Mouse (Mus musculus): ENCODE results near the gene Gjb5. TPM values are rescaled to one million over a fixed set of nuclear protein-coding genes. Genes with fewer than 3 reads are reported as not detected.
A peak's percentile ranks its signal among the peaks of the same experiment; 100 is the strongest.

Gjb5 gene
- polyA plus RNA-seq, 1 experiment from 2014 or later = 0.73 TPM

DNA sequence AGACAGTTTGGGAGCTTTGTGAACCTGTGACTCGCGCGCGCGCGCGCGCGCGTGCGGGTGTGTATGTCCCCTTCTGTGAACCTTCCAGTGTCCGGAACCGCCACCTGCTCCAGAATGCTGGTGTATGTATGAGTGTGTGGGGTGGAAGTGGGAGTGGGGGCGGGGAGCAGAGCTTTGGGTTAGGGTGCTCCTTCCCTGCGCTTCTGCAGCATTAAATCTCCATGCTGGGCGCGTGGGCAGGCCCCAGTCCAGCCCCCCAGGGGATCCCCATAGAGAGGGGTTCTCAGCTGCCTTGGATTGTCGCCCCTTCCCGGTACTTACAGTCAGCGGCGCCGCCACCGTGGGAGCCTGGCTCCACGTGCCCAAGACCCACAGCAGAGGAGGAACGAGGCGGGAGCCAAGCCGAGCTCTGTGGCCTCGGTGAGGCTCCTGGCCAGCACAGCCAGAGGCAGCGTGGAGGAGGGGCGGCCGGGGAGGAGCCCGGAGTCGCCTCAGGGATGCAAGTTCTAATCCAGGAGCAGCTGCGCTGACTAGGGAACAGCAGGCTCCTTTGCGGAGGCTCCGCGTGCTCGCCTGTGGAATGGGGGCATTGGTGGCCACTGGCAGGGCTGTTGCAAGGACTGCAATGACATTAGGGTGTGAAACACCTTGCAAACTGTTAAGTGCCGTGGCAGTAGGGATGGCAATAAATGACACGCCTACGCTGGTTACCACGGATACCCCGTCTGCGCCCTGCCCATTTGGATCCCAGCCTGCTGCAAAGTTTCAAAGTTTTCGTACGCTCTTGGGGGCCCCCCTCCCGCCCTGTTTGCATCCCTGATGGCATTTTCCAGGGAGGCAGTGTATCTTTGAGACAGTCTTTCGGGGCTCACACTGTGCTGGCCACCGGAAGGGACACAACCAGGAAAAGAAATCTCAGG is 27.5 kb downstream of the Gjb5 start, which contains the start of gene Gjb3:
Gene Gjb3 (minus strand): TSS at position 664 of the 920 bp plus-strand sequence.
- H3K4me1 ChIP-seq (ENCODE audit: control insufficient read depth, insufficient read depth, low read length) = peaks cover 11% of the 10 kb centered on the region
- WGBS = 2% methylated on average over 49 of the region's 49 CpGs
- no peaks in the 10 kb centered on the region for H3K36me3 ChIP-seq (ENCODE audit: control insufficient read depth, insufficient read depth, low read length)
- H3K4me3 ChIP-seq (ENCODE audit: low read length) = peak within 1 kb of the TSS; percentile 38
- peak within 1 kb of the TSS; percentile 58 for H3K4me2 ChIP-seq (ENCODE audit: low read depth, low read length)
- H3K27ac ChIP-seq (ENCODE audit: low read length) = no peak within 1 kb of the TSS
- H3K9ac ChIP-seq (ENCODE audit: low read depth, low read length) = peak within 1 kb of the TSS; percentile 46
- H3K27me3 ChIP-seq (replicated peaks; ENCODE audit: control insufficient read depth, insufficient read depth, low read length) = peaks cover 28% of the 10 kb centered on the region
- H3K9me3 ChIP-seq (ENCODE audit: control insufficient read depth, low read length) = no peaks in the 10 kb centered on the region
- ATAC-seq = peak; percentile 38

DNA sequence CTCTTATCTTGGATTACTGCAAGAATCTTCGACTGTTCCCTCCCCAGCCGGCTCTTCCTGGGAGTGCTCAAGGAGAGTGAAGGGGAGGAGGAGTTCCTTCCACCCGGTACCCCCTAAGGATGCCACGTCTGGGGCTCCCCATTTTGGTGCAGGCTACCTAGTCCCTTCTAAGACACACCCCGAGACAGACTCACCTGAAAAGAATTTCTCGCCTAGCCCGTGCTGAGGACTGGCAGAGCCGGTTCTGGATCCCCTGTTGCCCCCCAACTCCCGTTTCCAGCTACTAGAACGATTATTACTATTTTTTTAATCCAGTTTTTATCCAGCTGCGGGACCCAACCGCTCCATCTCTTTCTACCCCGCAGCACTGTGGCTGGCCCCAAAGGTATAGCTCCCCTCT is 28.2 kb downstream of the Gjb5 start:
- Histone ChIP-seq H3K4me1 (ENCODE audit: control insufficient read depth, insufficient read depth, low read length) (peaks cover 11% of the 10 kb centered on the region), H3K36me3 (ENCODE audit: control insufficient read depth, insufficient read depth, low read length) (no peaks in the 10 kb centered on the region), H3K9me3 (ENCODE audit: control insufficient read depth, low read length) (no peaks in the 10 kb centered on the region), H3K27ac (ENCODE audit: low read length) (no peak overlapping the region), H3K27me3 (replicated peaks; ENCODE audit: control insufficient read depth, insufficient read depth, low read length) (peaks cover 28% of the 10 kb centered on the region), H3K4me2 (ENCODE audit: low read depth, low read length) (peak overlapping the region; percentile 58), H3K9ac (ENCODE audit: low read depth, low read length) (peak overlapping the region; percentile 46; the same call in 1 of the 2 replicates), H3K4me3 (ENCODE audit: low read length) (peak overlapping the region; percentile 38)
- peak; percentile 23 for ATAC-seq
- under 1% methylated on average over 13 of the region's 13 CpGs for WGBS

DNA sequence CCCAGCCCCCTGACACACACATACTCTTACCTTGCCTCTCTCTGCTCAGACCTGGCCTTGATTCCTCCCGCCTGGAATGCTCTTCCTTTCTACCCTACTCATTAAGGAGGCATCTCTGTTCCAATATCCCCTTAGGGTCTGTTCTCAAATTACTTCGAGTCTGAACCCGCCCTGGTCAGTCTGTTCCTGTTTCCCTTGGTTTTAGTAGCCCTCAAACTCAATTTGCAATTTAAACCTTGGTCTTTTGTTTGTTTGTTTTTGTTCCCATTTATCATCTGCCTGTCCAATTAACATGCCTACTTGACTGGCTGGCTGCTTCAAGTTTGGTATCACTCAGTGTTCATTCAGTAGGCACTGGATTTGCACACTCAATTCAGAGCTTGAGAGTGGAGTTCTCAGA is 28.9 kb downstream of the Gjb5 start:
- Histone ChIP-seq H3K27ac (ENCODE audit: low read length) (no peak overlapping the region), H3K4me3 (ENCODE audit: low read length) (no peak overlapping the region), H3K4me1 (ENCODE audit: control insufficient read depth, insufficient read depth, low read length) (peaks cover 11% of the 10 kb centered on the region), H3K36me3 (ENCODE audit: control insufficient read depth, insufficient read depth, low read length) (no peaks in the 10 kb centered on the region), H3K9ac (ENCODE audit: low read depth, low read length) (no peak overlapping the region), H3K9me3 (ENCODE audit: control insufficient read depth, low read length) (no peaks in the 10 kb centered on the region), H3K27me3 (replicated peaks; ENCODE audit: control insufficient read depth, insufficient read depth, low read length) (peaks cover 28% of the 10 kb centered on the region), H3K4me2 (ENCODE audit: low read depth, low read length) (0 out of 2 replicates have a peak overlapping the region, but pooled peaks have one; percentile 7)
- no peak for ATAC-seq
- WGBS = 23% methylated on average over 3 of the region's 3 CpGs

DNA sequence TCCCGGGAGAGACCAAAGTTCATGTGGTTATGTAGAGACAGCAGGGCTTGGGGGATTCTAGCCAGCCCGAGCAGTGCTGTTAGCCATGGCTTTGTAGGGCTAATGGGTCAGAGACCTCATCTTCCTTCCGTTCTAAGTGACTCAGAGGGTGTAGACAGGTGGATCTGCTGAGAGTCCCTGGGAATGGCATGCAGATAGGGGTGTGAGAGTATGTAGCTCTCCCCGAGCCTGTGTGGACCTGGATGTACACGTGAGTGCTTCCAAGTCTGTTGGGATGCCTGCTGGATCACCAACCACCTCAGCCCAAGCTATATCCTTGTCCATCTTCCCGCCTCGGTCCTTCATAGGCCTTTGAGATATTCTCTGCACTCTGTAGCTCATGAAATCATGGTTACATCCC is 29.6 kb downstream of the Gjb5 start:
- Histone ChIP-seq H3K27me3 (replicated peaks; ENCODE audit: control insufficient read depth, insufficient read depth, low read length) (peaks cover 28% of the 10 kb centered on the region), H3K4me3 (ENCODE audit: low read length) (no peak overlapping the region), H3K27ac (ENCODE audit: low read length) (no peak overlapping the region), H3K9me3 (ENCODE audit: control insufficient read depth, low read length) (no peaks in the 10 kb centered on the region), H3K36me3 (ENCODE audit: control insufficient read depth, insufficient read depth, low read length) (no peaks in the 10 kb centered on the region), H3K4me1 (ENCODE audit: control insufficient read depth, insufficient read depth, low read length) (peaks cover 11% of the 10 kb centered on the region), H3K4me2 (ENCODE audit: low read depth, low read length) (no peak overlapping the region), H3K9ac (ENCODE audit: low read depth, low read length) (no peak overlapping the region)
- no peak for ATAC-seq
- WGBS = 65% methylated on average over 7 of the region's 7 CpGs

- Histone ChIP-seq H3K4me1 (ENCODE audit: control insufficient read depth, insufficient read depth, low read length) (peaks cover 11% of the 10 kb centered on the region), H3K9me3 (ENCODE audit: control insufficient read depth, low read length) (no peaks in the 10 kb centered on the region), H3K36me3 (ENCODE audit: control insufficient read depth, insufficient read depth, low read length) (no peaks in the 10 kb centered on the region), H3K9ac (ENCODE audit: low read depth, low read length) (no peak overlapping the region), H3K27ac (ENCODE audit: low read length) (peak overlapping the region; percentile 14; the same call in 1 of the 2 replicates), H3K4me3 (ENCODE audit: low read length) (no peak overlapping the region), H3K27me3 (replicated peaks; ENCODE audit: control insufficient read depth, insufficient read depth, low read length) (peaks cover 28% of the 10 kb centered on the region), H3K4me2 (ENCODE audit: low read depth, low read length) (no peak overlapping the region)
- 65% methylated on average over 6 of the region's 6 CpGs for WGBS
- ATAC-seq = no peak
Observed at GRCm38 (mm10) chr4:127327749-127328148, 30.2 kb downstream of the Gjb5 start.

DNA sequence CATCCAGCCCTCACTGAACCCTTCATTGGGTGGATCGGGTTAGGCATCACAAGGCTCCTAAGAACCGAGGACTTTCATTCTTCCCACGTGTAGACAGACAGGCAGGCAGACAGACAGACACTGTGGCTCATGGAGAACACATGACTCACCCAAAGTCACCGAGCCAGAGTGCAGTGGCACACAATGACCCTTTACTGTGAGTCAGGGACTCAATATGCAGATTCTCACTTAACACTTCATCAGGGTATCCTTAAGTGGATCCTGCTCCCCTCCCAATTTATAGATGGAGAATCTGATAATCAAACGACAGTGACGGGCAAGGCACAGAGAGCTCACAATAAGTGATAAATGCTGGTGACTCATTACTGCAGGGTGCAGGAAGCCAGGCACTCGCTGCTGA is 30.7 kb downstream of the Gjb5 start:
- H3K9ac ChIP-seq (ENCODE audit: low read depth, low read length) = no peak overlapping the region
- H3K36me3 ChIP-seq (ENCODE audit: control insufficient read depth, insufficient read depth, low read length) = no peaks in the 10 kb centered on the region
- H3K4me3 ChIP-seq (ENCODE audit: low read length) = no peak overlapping the region
- H3K27ac ChIP-seq (ENCODE audit: low read length) = peak overlapping the region; percentile 14; the same call in 1 of the 2 replicates
- H3K9me3 ChIP-seq (ENCODE audit: control insufficient read depth, low read length) = no peaks in the 10 kb centered on the region
- H3K27me3 ChIP-seq (replicated peaks; ENCODE audit: control insufficient read depth, insufficient read depth, low read length) = peaks cover 28% of the 10 kb centered on the region
- WGBS = 33% methylated on average over 7 of the region's 7 CpGs
- H3K4me2 ChIP-seq (ENCODE audit: low read depth, low read length) = no peak overlapping the region
- peak; percentile 45 for ATAC-seq
- H3K4me1 ChIP-seq (ENCODE audit: control insufficient read depth, insufficient read depth, low read length) = peaks cover 11% of the 10 kb centered on the region

GRCm38 (mm10) chr4:127325276-127325675 is 32.7 kb downstream of the Gjb5 start:
- no peak for ATAC-seq
- no peak overlapping the region for H3K27ac ChIP-seq (ENCODE audit: low read length)
- peaks cover 12% of the 10 kb centered on the region for H3K27me3 ChIP-seq (replicated peaks; ENCODE audit: control insufficient read depth, insufficient read depth, low read length)
- WGBS = 81% methylated on average over 5 of the region's 5 CpGs
- H3K9ac ChIP-seq (ENCODE audit: low read depth, low read length) = no peak overlapping the region
- H3K36me3 ChIP-seq (ENCODE audit: control insufficient read depth, insufficient read depth, low read length) = no peaks in the 10 kb centered on the region
- no peak overlapping the region for H3K4me2 ChIP-seq (ENCODE audit: low read depth, low read length)
- peaks cover 8% of the 10 kb centered on the region for H3K4me1 ChIP-seq (ENCODE audit: control insufficient read depth, insufficient read depth, low read length)
- H3K9me3 ChIP-seq (ENCODE audit: control insufficient read depth, low read length) = no peaks in the 10 kb centered on the region
- no peak overlapping the region for H3K4me3 ChIP-seq (ENCODE audit: low read length)

GRCm38 (mm10) chr4:127324759-127325158 is 33.2 kb downstream of the Gjb5 start:
- no peaks in the 10 kb centered on the region for H3K36me3 ChIP-seq (ENCODE audit: control insufficient read depth, insufficient read depth, low read length)
- H3K4me3 ChIP-seq (ENCODE audit: low read length) = no peak overlapping the region
- H3K4me1 ChIP-seq (ENCODE audit: control insufficient read depth, insufficient read depth, low read length) = peaks cover 4% of the 10 kb centered on the region; the same call in 1 of the 2 replicates
- peak; percentile 34 for ATAC-seq
- no peak overlapping the region for H3K9ac ChIP-seq (ENCODE audit: low read depth, low read length)
- H3K4me2 ChIP-seq (ENCODE audit: low read depth, low read length) = no peak overlapping the region
- peaks cover 7% of the 10 kb centered on the region for H3K27me3 ChIP-seq (replicated peaks; ENCODE audit: control insufficient read depth, insufficient read depth, low read length)
- no peak overlapping the region for H3K27ac ChIP-seq (ENCODE audit: low read length)
- WGBS = 10% methylated on average over 6 of the region's 6 CpGs
- H3K9me3 ChIP-seq (ENCODE audit: control insufficient read depth, low read length) = no peaks in the 10 kb centered on the region

DNA sequence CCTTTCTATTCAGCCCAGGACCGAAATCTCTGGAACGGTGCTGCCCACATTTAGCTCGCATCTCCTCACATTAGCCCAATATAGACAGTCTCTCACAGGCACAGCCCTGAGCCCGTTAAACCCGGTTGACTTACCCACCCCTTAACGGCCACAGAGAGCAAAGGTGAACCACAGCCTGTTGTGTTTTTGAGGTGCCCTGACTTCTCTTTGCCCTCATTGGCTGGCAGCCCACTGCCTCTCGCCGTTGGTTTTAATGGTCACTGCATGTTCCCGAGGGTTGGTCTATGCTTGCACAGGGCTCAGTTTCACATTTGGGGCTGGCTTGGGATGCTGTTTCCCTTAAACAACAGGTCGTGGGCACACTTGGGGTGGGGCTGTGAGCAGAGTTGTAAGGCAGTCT is 33.7 kb downstream of the Gjb5 start:
- WGBS = 66% methylated on average over 10 of the region's 10 CpGs
- peak; percentile 4 for ATAC-seq
- Histone ChIP-seq H3K36me3 (ENCODE audit: control insufficient read depth, insufficient read depth, low read length) (no peaks in the 10 kb centered on the region), H3K27ac (ENCODE audit: low read length) (no peak overlapping the region), H3K4me1 (ENCODE audit: control insufficient read depth, insufficient read depth, low read length) (peaks cover 4% of the 10 kb centered on the region; the same call in 1 of the 2 replicates), H3K27me3 (replicated peaks; ENCODE audit: control insufficient read depth, insufficient read depth, low read length) (peaks cover 3% of the 10 kb centered on the region), H3K9me3 (ENCODE audit: control insufficient read depth, low read length) (no peaks in the 10 kb centered on the region), H3K4me2 (ENCODE audit: low read depth, low read length) (no peak overlapping the region), H3K4me3 (ENCODE audit: low read length) (no peak overlapping the region), H3K9ac (ENCODE audit: low read depth, low read length) (no peak overlapping the region)
